24 mouse cellular contexts compared by ENCODE assay signal in genomic region chr11:87616790-87617474, GRCm38 (mm10). TPM values are rescaled to one million over a fixed set of nuclear protein-coding genes. Genes with fewer than 3 reads are reported as not detected.
DNase-seq lines count a peak whose midpoint lies in the region; ATAC-seq and TF ChIP-seq lines count a peak whose summit lies in the region.
"Had no signal": no experiment of that assay in that cellular context is flagged by ENCODE, and none has a peak within 500 bp of the region (broad histone marks: within the 10 kb centered on the region; RNA-seq: fewer than 3 reads in every experiment).

Gene Hsf5, plus strand, starts transcription at chr11:87617164.

- TF ChIP-seq CTCF in liver, postnatal 0 days (IDR thresholded peaks at IDR 0.05; ENCODE audit: low read depth) = no peak

- no peak within 1 kb of the TSS for H3K27ac ChIP-seq in intestine, embryonic 14.5 days (ENCODE audit: low read depth)
- no peak within 1 kb of the TSS for H3K27ac ChIP-seq in intestine, embryonic 16.5 days (ENCODE audit: low read length)
- peak within 1 kb of the TSS; percentile 60; the same call in 1 of the 2 replicates for H3K27ac ChIP-seq in liver, embryonic 12.5 days
- H3K27ac ChIP-seq in liver, postnatal 0 days (ENCODE audit: low read depth) = no peak within 1 kb of the TSS
- H3K27ac ChIP-seq: embryonic facial prominence, embryonic 13.5 days; forebrain, embryonic 15.5 days; heart, embryonic 10.5 days; limb, embryonic 12.5 days; stomach, embryonic 15.5 days had no signal

- WGBS in intestine, embryonic 14.5 days = 91% methylated on average over 62 of the region's 69 CpGs
- 91% methylated on average over 67 of the region's 69 CpGs for WGBS in intestine, embryonic 16.5 days
- 88% methylated on average over 58 of the region's 69 CpGs for WGBS in liver, embryonic 12.5 days (ENCODE audit: insufficient replicate concordance)
- WGBS in liver, postnatal 0 days (ENCODE audit: insufficient replicate concordance) = 91% methylated on average over 66 of the region's 69 CpGs

- H3K9ac ChIP-seq in intestine, embryonic 14.5 days (ENCODE audit: low read length) = no peak within 1 kb of the TSS
- H3K9ac ChIP-seq in intestine, embryonic 16.5 days (ENCODE audit: low read depth, low read length) = no peak within 1 kb of the TSS
- no peak within 1 kb of the TSS for H3K9ac ChIP-seq in liver, embryonic 12.5 days
- H3K9ac ChIP-seq in liver, postnatal 0 days (replicated peaks) = no peak within 1 kb of the TSS
- H3K9ac ChIP-seq: embryonic facial prominence, embryonic 13.5 days; forebrain, embryonic 15.5 days; limb, embryonic 12.5 days; stomach, embryonic 15.5 days had no signal

- H3K4me1 ChIP-seq in intestine, embryonic 14.5 days (replicated peaks; ENCODE audit: control insufficient read depth, insufficient read depth, low read length) = no peaks in the 10 kb centered on the region
- H3K4me1 ChIP-seq in intestine, embryonic 16.5 days (ENCODE audit: control insufficient read depth, insufficient read depth, low read length) = no peaks in the 10 kb centered on the region
- H3K4me1 ChIP-seq in liver, embryonic 12.5 days = peaks cover 32% of the 10 kb centered on the region
- no peaks in the 10 kb centered on the region for H3K4me1 ChIP-seq in liver, postnatal 0 days (ENCODE audit: insufficient read depth)
- H3K4me1 ChIP-seq: embryonic facial prominence, embryonic 13.5 days; forebrain, embryonic 15.5 days; heart, embryonic 10.5 days; limb, embryonic 12.5 days; stomach, embryonic 15.5 days had no signal

- peaks cover 6% of the 10 kb centered on the region; the same call in 1 of the 2 replicates for H3K9me3 ChIP-seq in intestine, embryonic 14.5 days (ENCODE audit: control insufficient read depth, low read length)
- 0 out of 2 replicates have a peak, but pooled peaks cover 5% of the 10 kb centered on the region for H3K9me3 ChIP-seq in intestine, embryonic 16.5 days (ENCODE audit: control insufficient read depth, low read length)
- peaks cover 4% of the 10 kb centered on the region; the same call in 1 of the 2 replicates for H3K9me3 ChIP-seq in liver, embryonic 12.5 days (replicated peaks)
- H3K9me3 ChIP-seq in liver, postnatal 0 days (ENCODE audit: low read length) = no peaks in the 10 kb centered on the region
- H3K9me3 ChIP-seq: embryonic facial prominence, embryonic 13.5 days; forebrain, embryonic 15.5 days; stomach, embryonic 15.5 days had no signal

- ATAC-seq in intestine, embryonic 14.5 days (replicated peaks; ENCODE audit: low FRiP score, low TSS enrichment, low read depth) = no peak
- no peak for ATAC-seq in intestine, embryonic 16.5 days
- no peak for ATAC-seq in liver, embryonic 12.5 days
- no peak for ATAC-seq in liver, postnatal 0 days
- ATAC-seq: activated CD4-positive, CD25-positive, alpha-beta regulatory T cell, adult 4 months; forebrain, embryonic 15.5 days; midbrain, embryonic 16.5 days had no signal

- peak; percentile 37 for DNase-seq in intestine, embryonic 14.5 days (ENCODE audit: low spot score)
- no peak for DNase-seq in liver, postnatal 0 days
- peak; percentile 31 for DNase-seq in R1 (ENCODE audit: low read depth, low spot score)
- DNase-seq in testis, postnatal 14 days (ENCODE audit: low spot score) = peak; percentile 85
- no peak for DNase-seq in urinary bladder, postnatal 14 days (ENCODE audit: low spot score)
- DNase-seq: adrenal gland, postnatal 14 days; cerebellum, adult 11 months; cerebellum, postnatal 10 days; gastrocnemius, postnatal 36 days; kidney, adult 2 months; kidney, postnatal 4 days; right cerebral cortex, postnatal 25 days; thymus, postnatal 25 days had no signal

- peaks cover 71% of the 10 kb centered on the region for H3K36me3 ChIP-seq in intestine, embryonic 14.5 days (ENCODE audit: control insufficient read depth, insufficient read depth, low read length)
- peaks cover 49% of the 10 kb centered on the region for H3K36me3 ChIP-seq in intestine, embryonic 16.5 days (ENCODE audit: control insufficient read depth, insufficient read depth, low read length)
- H3K36me3 ChIP-seq in liver, embryonic 12.5 days = peaks cover 69% of the 10 kb centered on the region
- peaks cover 60% of the 10 kb centered on the region for H3K36me3 ChIP-seq in liver, postnatal 0 days (replicated peaks; ENCODE audit: insufficient read depth, low read length)

- H3K27me3 ChIP-seq in intestine, embryonic 14.5 days (replicated peaks; ENCODE audit: control insufficient read depth, insufficient read depth, low read length) = no peaks in the 10 kb centered on the region
- H3K27me3 ChIP-seq in intestine, embryonic 16.5 days (replicated peaks; ENCODE audit: control insufficient read depth, insufficient read depth, low read length) = no peaks in the 10 kb centered on the region
- H3K27me3 ChIP-seq in liver, embryonic 12.5 days (replicated peaks) = no peaks in the 10 kb centered on the region
- no peaks in the 10 kb centered on the region for H3K27me3 ChIP-seq in liver, postnatal 0 days (ENCODE audit: insufficient read depth, low read length)
- H3K27me3 ChIP-seq: CH12.LX; embryonic facial prominence, embryonic 13.5 days; forebrain, embryonic 15.5 days; limb, embryonic 12.5 days; megakaryocyte, embryonic 14.5 days; stomach, embryonic 15.5 days had no signal

- no peak for TF ChIP-seq EP300 in liver, postnatal 0 days (IDR thresholded peaks at IDR 0.05; ENCODE audit: low read depth)

- no peak within 1 kb of the TSS for H3K4me3 ChIP-seq in intestine, embryonic 14.5 days (ENCODE audit: low read depth, low read length)
- no peak within 1 kb of the TSS for H3K4me3 ChIP-seq in intestine, embryonic 16.5 days (ENCODE audit: low read length)
- H3K4me3 ChIP-seq in liver, embryonic 12.5 days = no peak within 1 kb of the TSS
- no peak within 1 kb of the TSS for H3K4me3 ChIP-seq in liver, postnatal 0 days (ENCODE audit: low read depth, low read length)
- H3K4me3 ChIP-seq: embryonic facial prominence, embryonic 13.5 days; forebrain, embryonic 15.5 days; heart, embryonic 10.5 days; limb, embryonic 12.5 days; megakaryocyte, embryonic 14.5 days; stomach, embryonic 15.5 days had no signal

- H3K4me2 ChIP-seq in intestine, embryonic 14.5 days (ENCODE audit: low read length) = no peak within 1 kb of the TSS
- no peak within 1 kb of the TSS for H3K4me2 ChIP-seq in intestine, embryonic 16.5 days (ENCODE audit: low read depth, low read length)
- H3K4me2 ChIP-seq in liver, embryonic 12.5 days = no peak within 1 kb of the TSS
- H3K4me2 ChIP-seq in liver, postnatal 0 days (ENCODE audit: low read depth, low read length) = no peak within 1 kb of the TSS
- H3K4me2 ChIP-seq: embryonic facial prominence, embryonic 13.5 days; forebrain, embryonic 15.5 days; limb, embryonic 12.5 days; stomach, embryonic 15.5 days had no signal

RNA-seq across cellular contexts. Expression of gene Hsf5, which starts in this region (rescaled TPM):
- 0.23 and 0.38 TPM in 2 replicates for polyA plus RNA-seq in intestine, embryonic 14.5 days (2014; fragmentation: Nextera tagmentation; extraction: Ambion mirVana)
- 0.15 and 0.17 TPM in 2 replicates for polyA plus RNA-seq in intestine, embryonic 16.5 days (2015; fragmentation: Nextera tagmentation; extraction: Ambion mirVana)
- polyA plus RNA-seq in liver, embryonic 12.5 days (2016; fragmentation: Nextera tagmentation; extraction: Ambion mirVana) = 0.02 and 0.05 TPM in 2 replicates
- 0.04 TPM in 1 of 2 replicates, not detected in the other for polyA plus RNA-seq in liver, postnatal 0 days (2015; fragmentation: Nextera tagmentation; extraction: Ambion mirVana)

Comparison
In these comparisons a context has a peak if more than half of its experiments do, and no peak if none do; other contexts are left out.
1. Peak in DNase-seq in intestine, embryonic 14.5 days; RNA of the gene not detected or under 1 TPM.
2. DNase-seq: peak in R1 (single experiment) and testis, postnatal 14 days (single experiment); none in liver, postnatal 0 days (single experiment) and urinary bladder, postnatal 14 days (single experiment).